Mouse (Mus musculus): Measurements from ENCODE around the gene Dnajc24. TPM values are rescaled to one million over a fixed set of nuclear protein-coding genes. Genes with fewer than 3 reads are reported as not detected.

The Dnajc24 gene
- total RNA-seq (2015) (29.1 and 34.0 TPM in 2 replicates), total RNA-seq (2017) (23.7 and 24.4 TPM in 2 replicates)

DNA sequence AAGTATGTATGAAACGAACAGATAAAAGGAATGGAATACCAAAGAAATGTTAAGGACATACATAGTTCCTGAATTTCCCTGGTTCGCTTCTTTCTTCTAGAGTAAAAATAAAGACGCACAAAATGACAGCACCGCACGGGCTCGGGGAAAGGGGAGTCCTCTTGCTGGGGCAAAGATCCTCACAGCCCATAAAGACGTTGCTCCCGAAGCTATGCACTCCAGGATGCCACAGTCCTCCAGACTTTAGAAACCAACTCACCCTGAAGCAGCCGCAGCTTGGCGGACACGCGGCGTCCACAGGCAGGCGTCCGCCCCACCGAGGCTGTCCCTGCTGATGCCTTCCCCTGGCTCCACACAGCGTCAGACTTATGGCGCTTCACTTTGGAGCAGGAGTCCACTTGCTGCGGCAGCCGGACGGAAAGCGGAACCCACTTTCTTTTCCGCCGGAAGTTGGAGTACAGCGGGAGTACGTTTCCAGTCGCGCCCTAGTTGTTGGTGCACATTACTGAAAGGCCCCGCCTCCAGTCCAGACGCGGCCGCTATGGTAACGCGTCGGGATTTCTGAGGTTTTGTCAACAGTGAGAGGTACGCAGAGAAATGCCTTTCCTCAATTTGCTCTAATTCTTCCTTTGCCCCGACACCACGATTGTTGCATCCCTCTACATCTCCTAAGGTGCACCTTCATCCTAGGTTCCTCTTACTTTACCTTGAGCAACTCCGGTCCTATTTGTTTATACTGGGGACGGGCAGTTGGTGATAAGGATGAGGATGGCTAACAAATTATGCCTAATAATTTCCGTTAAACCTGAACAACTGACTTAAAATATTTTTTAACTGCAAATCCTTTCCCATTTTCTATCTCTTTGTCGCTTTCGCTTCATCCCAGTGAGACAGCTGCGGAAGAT is at the start of gene Dnajc24:
Gene Dnajc24, minus strand, starts transcription at position 715 of the 905 bp plus-strand sequence.
- ATAC-seq (replicated peaks; ENCODE audit: poor library complexity) = peak; percentile 100

DNA sequence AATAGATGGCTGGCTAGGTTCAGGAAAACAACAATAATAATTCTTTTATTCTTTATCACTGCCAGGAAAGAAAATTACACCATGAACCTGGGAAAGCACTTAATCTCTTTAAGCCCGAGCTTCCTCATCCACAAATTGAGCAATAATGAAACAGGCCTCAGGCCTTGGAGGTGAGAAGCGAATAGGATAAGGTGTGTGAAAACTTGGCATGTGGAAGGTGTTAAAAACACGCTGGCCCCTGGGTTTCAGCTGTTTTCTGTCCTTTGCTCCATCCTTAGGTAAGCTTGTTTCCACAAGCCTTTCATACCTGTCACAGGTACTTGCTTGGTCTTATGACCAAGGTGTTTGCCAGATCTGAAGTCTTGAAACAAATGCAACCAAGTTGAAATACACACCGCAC is 43.3 kb upstream of the Dnajc24 start:
- no peak for ATAC-seq (replicated peaks; ENCODE audit: poor library complexity)

DNA sequence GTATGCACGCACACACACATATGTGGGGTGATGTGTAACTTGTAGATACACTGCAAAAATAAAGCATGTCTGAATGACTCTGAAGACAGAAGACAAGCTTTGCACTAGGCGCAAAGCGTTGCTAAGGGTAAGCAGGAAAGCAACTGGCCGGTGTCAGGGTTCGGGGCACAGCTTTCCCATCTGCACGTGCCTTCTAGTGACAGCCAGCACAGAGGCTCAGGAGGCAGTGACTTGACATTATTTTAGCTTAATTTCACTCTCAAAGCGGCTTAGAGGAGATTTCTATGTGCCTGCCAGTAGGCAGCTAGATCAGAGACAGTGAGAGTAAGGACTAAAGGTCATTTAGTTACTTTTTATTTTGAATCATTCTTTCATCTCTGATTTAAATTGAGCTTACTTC is 39.1 kb upstream of the Dnajc24 start:
- ATAC-seq (replicated peaks; ENCODE audit: poor library complexity) = no peak

DNA sequence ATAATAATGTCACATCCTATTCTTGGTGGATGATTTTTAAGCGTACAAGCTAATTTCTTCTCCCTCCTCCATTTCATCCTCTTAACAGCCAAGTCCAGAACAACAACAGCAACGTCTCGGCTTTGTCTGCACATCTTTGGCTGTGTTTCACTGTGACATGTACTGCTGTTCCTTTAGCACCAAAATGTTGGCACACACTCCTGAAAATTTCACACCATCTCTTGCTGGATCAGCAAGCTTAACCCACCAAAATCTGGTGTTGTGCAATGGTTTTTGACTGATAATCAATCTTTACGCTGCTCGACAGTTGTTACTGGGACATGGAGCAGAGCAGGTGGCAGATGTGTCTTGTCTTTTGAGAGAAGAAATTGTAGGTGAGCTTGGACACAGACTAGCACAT is 38.6 kb upstream of the Dnajc24 start:
- no peak for ATAC-seq (replicated peaks; ENCODE audit: poor library complexity)

DNA sequence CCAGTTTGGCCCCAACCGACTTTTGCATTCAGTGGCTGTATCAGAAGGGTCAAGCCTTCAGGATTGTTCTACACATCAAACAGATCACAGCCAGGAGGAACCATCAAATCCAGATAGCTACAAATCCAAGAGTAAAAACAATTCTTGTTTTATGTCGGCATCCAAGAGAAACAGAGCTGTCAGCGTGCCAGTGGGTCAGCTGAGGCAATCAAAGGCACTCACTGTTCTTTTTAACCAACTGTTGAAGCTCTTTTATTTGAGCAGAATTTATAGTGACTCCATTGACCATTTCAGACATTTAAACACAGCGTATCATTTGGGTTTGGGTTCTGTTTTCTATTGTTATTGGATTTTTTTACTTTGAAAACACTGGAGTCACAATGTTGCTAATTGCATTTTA is 34.9 kb upstream of the Dnajc24 start:
- ATAC-seq (replicated peaks; ENCODE audit: poor library complexity) = no peak

DNA sequence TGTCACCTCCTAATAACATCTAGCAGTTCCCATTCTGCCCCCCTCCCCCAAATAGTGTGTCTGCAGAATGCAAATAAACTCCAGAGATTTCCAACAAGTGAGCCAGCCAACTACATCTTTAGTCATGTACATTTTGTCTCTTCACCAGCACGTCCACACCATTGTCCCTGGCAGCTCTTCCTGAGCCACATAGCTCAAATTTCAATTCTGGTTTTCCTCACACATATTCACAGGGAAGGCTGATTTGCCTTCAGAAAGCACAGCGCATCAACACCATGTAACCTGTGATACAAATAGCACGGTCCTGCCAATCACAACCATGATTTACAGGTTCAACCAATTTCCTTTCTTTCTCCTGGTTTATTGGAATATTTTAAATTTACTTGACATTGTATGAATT is 21.5 kb upstream of the Dnajc24 start:
- ATAC-seq (replicated peaks; ENCODE audit: poor library complexity) = no peak

DNA sequence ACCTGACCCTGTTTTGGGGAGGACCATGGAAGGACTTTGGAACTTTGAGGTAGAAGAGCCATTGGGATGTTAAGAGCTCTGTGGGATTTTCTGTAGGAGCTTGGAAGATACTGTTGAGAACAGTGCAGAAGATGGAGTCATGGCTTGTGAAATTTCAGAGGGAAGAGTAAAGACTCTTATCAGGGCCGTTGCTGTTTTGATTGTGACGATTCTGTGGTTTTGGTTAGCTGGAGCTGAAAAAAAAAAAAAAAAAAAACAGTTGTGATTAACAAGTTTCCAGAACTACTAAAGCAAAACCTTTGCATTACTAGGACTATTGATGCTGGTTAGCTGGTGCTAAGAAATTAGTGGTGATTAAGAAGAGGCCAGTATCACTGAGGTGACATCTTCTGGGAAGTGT is 5.1 kb upstream of the Dnajc24 start:
- no peak for ATAC-seq (replicated peaks; ENCODE audit: poor library complexity)

DNA sequence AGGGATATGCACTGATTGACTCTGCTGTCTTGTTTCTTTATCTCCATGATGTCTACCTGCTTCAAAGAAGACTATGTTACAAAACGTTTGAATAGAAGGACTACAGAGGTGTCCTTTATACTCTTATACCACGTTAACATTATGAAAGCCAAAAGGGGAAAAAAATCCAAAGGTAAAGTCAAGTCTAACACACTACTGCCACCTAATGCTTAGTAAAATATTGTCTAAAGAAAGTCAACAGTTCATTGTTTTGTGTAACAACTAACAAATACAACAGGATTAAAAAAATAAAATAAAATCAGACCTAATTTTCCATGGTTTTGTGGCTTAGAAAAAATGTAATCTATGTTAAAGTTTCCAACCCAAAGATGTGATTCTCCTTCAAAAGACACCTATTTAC is 15.3 kb downstream of the Dnajc24 start:
- no peak for ATAC-seq (replicated peaks; ENCODE audit: poor library complexity)

DNA sequence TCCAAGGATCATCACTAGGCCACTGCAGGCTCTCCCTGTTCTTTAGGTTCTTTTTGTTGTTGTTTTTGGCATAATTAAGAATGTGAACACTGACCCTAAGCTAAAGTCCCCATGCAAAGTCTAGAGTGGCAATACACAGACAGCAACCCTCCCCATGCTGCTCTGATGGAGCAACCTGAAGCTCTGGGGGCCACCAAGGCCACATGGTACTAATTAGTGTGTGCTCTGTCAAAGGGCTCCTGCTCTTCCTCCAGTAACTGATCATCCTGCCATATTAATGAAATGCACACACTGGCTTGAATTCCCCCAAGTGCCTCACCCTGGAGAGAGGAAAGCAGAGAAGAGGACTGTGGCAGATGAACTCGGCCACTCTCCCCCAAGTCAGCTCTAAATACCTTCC is 16.2 kb downstream of the Dnajc24 start:
- no peak for ATAC-seq (replicated peaks; ENCODE audit: poor library complexity)

DNA sequence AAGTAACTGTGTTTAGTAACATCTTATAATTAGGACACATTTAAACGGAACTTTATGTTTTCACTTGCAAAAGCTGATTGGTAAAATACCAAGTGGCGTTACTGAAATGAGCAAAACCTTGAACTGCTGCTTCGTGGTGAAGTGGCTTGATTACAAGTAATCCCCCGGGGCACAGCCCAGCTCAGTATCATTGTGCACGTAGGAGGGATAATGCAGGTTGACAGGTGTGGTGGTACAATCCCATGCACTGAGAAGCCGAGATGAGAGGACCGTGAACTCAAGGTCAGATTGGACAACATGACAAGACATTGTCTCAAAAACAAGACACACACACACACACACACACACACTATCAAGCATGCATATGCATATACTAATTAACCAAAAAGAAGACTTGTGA is 18.1 kb downstream of the Dnajc24 start:
- ATAC-seq (replicated peaks; ENCODE audit: poor library complexity) = no peak

DNA sequence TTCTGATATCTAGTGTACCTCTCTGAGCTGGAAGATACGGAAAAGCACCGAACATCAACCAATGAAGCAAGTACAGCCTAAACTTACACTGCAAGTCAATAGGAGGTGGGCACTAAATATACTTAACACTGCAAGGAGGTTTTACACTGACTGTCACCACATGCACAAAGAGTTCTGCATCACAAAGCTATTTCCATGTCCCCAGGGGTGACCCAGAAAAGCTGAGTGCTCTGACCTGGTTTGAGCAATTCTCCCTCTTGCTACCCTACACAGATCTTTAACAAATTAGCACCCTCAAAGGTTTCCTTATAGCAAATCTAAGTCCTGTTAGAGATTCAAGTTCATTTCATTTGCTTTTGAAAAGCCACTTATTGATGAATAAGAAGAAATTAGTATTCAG is 25.3 kb downstream of the Dnajc24 start:
- ATAC-seq (replicated peaks; ENCODE audit: poor library complexity) = no peak

DNA sequence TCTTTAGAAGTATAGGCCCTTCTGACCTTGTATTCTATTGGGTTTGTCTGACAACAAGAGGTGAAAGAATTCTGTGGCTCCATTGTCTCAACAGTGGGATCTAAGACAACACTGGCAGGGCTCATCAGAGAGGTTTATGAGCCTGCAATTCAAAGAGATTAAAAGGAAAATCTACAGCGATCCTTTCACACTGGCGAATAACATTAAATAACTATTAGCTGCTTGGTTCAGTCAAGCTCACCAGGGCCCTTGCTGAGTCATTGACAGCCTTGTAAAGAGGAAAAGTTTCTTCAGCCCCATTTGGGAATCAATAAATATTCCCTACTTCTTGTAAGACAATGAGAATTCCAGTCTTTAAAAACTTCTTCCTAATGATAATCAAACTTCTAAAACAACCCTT is 29.4 kb downstream of the Dnajc24 start:
- no peak for ATAC-seq (replicated peaks; ENCODE audit: poor library complexity)

DNA sequence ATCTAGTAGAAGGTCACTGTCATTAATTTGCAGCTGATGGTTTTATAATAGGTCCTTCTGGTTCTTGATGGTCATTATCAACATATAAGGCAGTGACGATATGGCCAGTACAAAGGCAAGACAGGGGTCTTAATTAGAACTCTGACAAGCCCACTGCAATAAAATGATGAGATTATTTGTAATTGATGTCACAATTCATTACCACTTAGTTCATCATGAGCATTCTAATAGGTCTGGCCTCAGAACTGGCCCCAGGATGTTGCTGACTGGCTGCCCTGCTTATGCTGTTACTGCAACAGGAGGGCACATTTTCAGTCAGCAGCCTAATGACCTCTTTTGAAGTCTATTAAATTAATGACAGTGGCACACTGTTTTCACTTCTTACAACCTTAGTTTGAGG is 39.9 kb downstream of the Dnajc24 start:
- ATAC-seq (replicated peaks; ENCODE audit: poor library complexity) = no peak

DNA sequence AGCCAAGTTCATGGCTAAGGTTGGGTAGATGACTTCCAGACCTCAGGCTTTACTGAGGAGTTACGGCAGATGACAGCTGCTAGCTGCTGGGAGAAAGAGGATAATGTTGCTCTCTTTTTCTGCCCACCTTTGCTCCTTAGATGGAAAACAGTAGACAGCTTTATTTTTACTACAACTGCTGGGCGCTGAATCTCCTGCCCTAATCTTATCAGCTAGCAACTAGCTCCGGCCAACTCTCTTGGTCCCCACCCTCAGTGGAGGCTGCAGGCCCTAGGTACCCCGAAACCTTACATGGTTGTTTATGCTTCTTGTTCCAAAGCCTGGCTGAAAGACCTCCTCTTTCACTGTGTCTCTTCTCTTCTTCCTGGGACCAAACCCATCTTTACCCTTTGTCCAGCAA is 49.5 kb downstream of the Dnajc24 start:
- ATAC-seq (replicated peaks; ENCODE audit: poor library complexity) = no peak

DNA sequence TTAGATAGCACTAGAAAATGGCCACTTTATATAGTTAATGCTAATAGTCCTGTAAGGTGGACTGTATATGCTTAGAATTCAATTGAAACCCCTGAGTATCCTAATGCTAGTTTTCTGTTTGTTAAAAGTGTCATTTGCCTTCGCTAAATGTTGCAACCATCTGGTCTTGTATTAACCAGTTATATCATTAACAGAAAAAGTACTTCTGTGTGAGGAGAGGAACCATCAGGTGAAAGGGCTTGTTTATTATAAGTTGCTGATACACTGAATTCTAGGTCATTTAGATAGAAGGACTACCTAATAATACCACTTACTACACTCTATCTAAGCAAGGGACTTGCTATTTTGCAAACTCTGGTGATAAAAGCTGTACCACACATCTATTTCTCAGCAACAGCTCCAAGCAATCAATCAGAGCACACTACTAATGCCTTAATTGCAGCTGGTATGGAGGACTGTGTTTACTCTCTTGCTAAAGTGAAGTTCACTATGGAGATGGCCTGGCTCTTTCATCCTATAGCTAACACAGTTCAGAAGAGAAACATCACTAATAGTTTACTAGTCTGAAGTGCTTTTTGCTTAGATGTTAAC is 51.9 kb downstream of the Dnajc24 start:
- no peak for ATAC-seq (replicated peaks; ENCODE audit: poor library complexity)

DNA sequence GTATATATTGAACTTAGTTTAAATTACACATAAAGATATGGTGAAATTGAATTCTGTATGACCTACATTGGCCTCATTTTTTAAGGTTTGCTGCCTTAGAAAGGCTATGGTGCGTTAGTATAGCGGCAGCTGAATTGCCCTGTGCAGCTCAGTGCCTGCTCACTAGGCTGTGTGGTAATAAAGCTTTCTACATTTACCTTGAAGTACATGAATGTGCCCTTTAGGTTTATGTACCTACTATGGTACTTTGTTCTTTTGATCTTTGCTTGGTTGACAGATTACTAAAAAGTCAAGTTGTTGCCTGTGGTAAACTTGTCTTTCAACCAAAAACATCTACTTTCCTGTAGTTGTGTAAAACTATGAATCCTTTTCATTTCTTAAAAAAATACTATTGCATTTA is 53.2 kb downstream of the Dnajc24 start:
- ATAC-seq (replicated peaks; ENCODE audit: poor library complexity) = no peak

DNA sequence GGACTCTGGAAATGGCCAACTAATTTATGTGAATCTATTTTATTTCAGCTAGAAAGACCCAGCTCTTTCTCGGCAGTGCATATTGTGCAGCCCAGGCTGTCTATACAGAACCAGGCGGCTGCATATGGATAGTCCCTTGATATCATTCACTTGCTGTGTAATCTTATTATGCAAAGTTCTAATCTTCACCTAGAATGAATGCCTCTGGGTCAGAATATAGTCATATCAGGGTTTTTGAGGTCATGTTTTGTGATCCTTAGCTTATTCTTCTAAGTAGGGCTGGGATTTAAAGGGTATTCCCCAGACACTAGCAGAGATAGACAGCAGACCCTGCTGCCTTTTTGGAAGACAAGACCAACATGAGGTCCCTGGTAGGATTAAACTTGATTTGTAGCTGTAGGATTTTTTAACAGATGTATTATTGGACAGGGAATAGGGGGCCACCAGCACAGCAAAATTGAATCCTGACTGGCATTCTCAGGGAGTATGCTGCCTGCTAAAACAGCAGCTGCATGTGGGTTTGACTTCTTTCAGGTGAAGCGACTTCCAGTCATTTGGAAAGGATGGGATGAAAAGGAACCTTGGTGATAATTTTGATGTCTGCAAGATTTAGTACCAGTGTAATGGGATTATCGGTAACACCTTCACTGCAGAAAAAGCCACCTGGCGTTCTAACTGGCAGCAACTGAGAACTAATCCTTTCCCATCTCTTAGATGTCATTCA is 85.6 kb downstream of the Dnajc24 start:
- ATAC-seq (replicated peaks; ENCODE audit: poor library complexity) = no peak

Other genes with a start within 250 kb of the Dnajc24 start
- 20.2 and 24.0 TPM in 2 replicates for gene Elp4, start 99.0 kb downstream of the Dnajc24 start, total RNA-seq (2015)
- gene Elp4, start 99.0 kb downstream of the Dnajc24 start, total RNA-seq (2017) = 11.4 and 16.0 TPM in 2 replicates
- 55.0 and 74.3 TPM in 2 replicates for gene Immp1l, start 98.9 kb downstream of the Dnajc24 start, total RNA-seq (2015)
- 50.6 and 56.1 TPM in 2 replicates for gene Immp1l, start 98.9 kb downstream of the Dnajc24 start, total RNA-seq (2017)

Measured in megakaryocyte progenitor cell, adult 5-6 weeks (primary cell).